Mouse (Mus musculus) C2C12 (cell line): ENCODE data around the gene Ccnjl. TPM values are rescaled to one million over a fixed set of nuclear protein-coding genes. Genes with fewer than 3 reads are reported as not detected.

Experiments
- H3K27me3 ChIP-seq: one replicate; pipeline ENCODE4 v1.6.1; 2011; ENCODE audit not compliant: control insufficient read depth, insufficient read depth, insufficient read length
- H3K36me3 ChIP-seq: one replicate; pipeline ENCODE4 v1.6.1; 2011; ENCODE audit not compliant: control insufficient read depth, insufficient read depth
- H3K4me3 ChIP-seq: one replicate; pipeline ENCODE4 v1.5.1; 2011; ENCODE audit warnings: mild to moderate bottlenecking, control low read depth; ENCODE audit not compliant: poor library complexity, insufficient read depth, severe bottlenecking
- H3K79me2 ChIP-seq: one replicate; pipeline ENCODE4 v1.6.1; 2011; ENCODE audit not compliant: control insufficient read depth, insufficient read depth
- H3K79me3 ChIP-seq: one replicate; pipeline ENCODE4 v1.6.1; 2011; ENCODE audit warnings: low read depth, control low read depth
- H3ac ChIP-seq: one replicate; pipeline ENCODE3; 2011; ENCODE audit warnings: low read depth; ENCODE audit not compliant: control insufficient read depth, insufficient read length
- CEBPB ChIP-seq: IDR thresholded peaks from one replicate; pipeline ENCODE4 v1.6.1; 2011; ENCODE audit warnings: low read depth, mild to moderate bottlenecking, control low read depth, moderate library complexity
- CTCF ChIP-seq: IDR thresholded peaks from one replicate; pipeline ENCODE4 v1.5.1; 2011; ENCODE audit not compliant: control insufficient read depth, insufficient read depth, insufficient read length
- FOSL1 ChIP-seq: IDR thresholded peaks from one replicate; pipeline ENCODE4 v1.8.0; 2011; ENCODE audit warnings: mild to moderate bottlenecking, low read length; ENCODE audit not compliant: poor library complexity, insufficient read depth, severe bottlenecking
- MAX ChIP-seq: IDR thresholded peaks from one replicate; pipeline ENCODE4 v1.6.1; 2011; ENCODE audit warnings: mild to moderate bottlenecking, control low read depth
- MYOD1 ChIP-seq: IDR thresholded peaks from one replicate; pipeline ENCODE4 v1.6.1; 2011; ENCODE audit warnings: low read depth; ENCODE audit not compliant: control insufficient read depth, insufficient read length
- MYOG ChIP-seq: IDR thresholded peaks from one replicate; pipeline ENCODE4 v1.6.1; 2011; ENCODE audit not compliant: control insufficient read depth, insufficient read length; ENCODE audit errors: extremely low read depth
- USF1 ChIP-seq: IDR thresholded peaks from one replicate; pipeline ENCODE4 v1.6.1; 2011; ENCODE audit warnings: low read depth, mild to moderate bottlenecking, control low read depth, moderate library complexity
- polyA plus RNA-seq: library from polyadenylated mRNA; unstranded; fragments of >200 nt; fragmentation: generic; extraction: Trizol; gene quantifications from one replicate; pipeline ENCODE4 v1.2.1, GENCODE M21; 2012; ENCODE audit warnings: missing spikeins

The Ccnjl gene
- polyA plus RNA-seq, 1 experiment: 0.11 TPM

DNA sequence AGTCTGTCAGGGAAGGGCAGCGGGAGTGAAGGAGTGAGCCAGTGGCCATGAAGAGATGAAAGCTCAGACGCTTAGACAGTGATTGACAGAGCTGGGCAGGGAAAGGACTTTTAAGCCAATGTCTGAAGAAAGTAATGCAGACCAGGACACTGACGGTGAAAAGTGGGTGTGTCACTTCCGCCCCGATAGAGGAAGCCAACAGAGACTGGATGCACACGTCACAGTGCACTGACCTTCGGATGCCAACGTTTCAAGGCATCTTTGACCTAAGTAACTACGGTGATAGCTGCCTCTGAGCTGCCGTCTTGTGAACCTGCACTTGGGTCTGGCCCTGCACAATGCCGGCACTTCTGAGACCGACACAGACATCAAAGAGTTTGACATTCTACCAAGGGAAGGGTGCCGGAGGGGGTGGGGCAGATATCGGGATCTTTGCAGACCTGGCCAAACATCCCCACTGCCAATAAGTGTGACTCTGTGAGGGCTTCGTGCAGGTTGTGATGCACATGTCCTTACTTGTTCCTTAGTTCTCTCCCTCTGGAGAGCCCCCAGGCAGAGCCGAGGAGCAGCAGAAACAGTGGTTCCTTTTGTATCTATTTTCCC, 17.4 kb downstream of the Ccnjl start:
- no peak overlapping the region for H3ac ChIP-seq
- TF ChIP-seq USF1 (no peak), FOSL1 (no peak), MYOD1 (no peak), CTCF (no peak)
- no peak overlapping the region for H3K4me3 ChIP-seq
- no peaks in the 10 kb centered on the region for H3K79me3 ChIP-seq
- H3K27me3 ChIP-seq: no peaks in the 10 kb centered on the region
- H3K36me3 ChIP-seq: no peaks in the 10 kb centered on the region
- no peaks in the 10 kb centered on the region for H3K79me2 ChIP-seq

DNA sequence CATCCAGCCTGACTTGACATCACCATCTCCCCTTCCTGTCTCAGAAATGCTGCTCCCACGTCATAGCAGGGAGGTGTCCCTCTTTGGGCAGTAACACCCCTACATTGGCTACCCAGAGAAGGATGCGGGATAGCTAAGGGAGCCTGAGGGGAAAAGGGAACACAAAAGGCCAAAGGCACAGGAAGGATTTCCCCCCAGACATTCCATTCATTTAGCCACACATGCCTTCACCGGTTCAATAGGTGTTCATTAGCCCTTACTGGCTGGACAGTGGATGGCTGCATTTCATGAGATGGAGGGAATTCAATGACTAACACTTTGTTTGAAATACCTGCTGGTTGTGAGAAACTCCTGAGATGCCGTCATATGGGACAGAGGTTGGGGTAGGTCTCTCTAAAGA, 18.1 kb downstream of the Ccnjl start:
- Histone ChIP-seq H3K27me3 (no peaks in the 10 kb centered on the region), H3K79me2 (no peaks in the 10 kb centered on the region), H3K79me3 (no peaks in the 10 kb centered on the region), H3K36me3 (no peaks in the 10 kb centered on the region), H3K4me3 (no peak overlapping the region), H3ac (no peak overlapping the region)
- TF ChIP-seq MAX: no peak
- no peak for TF ChIP-seq MYOD1
- TF ChIP-seq CEBPB: no peak
- no peak for TF ChIP-seq FOSL1
- TF ChIP-seq MYOG: no peak
- TF ChIP-seq CTCF: no peak
- TF ChIP-seq USF1: no peak

GRCm38 (mm10) chr11:43548148-43548547, 19.6 kb downstream of the Ccnjl start:
- no peak overlapping the region for H3K4me3 ChIP-seq
- no peaks in the 10 kb centered on the region for H3K79me3 ChIP-seq
- H3ac ChIP-seq: no peak overlapping the region
- H3K79me2 ChIP-seq: no peaks in the 10 kb centered on the region
- TF ChIP-seq MAX (no peak), CEBPB (no peak), MYOD1 (no peak), FOSL1 (no peak), CTCF (no peak), MYOG (no peak), USF1 (no peak)
- H3K27me3 ChIP-seq: no peaks in the 10 kb centered on the region
- no peaks in the 10 kb centered on the region for H3K36me3 ChIP-seq

DNA sequence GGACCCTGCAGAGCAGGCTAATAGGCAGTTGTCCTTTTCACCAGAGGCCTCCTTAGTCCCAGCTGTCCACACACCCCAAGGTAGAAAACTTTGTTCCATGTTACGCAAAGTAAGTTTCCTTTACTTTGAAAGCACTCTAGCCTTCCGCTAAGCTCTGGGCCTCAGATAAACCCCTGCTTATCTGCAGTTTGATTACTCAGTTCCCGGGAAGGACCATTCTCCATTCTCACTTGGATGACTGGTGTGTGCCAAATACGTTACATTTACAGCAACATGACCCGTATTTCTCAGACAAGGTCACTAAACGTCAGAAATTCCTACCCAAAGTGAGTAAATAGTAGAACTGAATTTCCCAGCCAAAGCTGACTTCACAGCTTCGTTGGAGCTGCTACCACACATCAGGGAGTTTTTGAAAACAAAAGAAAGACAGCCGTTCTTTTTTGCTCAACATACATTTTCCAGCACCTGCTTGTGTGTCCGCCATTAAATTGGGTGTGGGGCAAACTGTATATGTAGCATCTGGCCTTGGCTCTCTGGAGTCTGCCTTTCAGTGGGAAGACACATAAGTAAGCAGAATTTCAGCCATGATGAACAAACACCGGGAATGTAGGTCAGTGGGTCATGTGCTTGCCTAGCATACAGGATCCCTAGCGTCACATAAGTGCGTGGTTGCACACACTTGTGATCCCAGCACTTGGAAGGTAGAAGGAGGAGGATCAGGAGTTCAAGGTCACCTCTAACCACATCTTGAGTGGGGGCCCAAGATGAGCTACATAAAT, 20.3 kb downstream of the Ccnjl start:
- Histone ChIP-seq H3K79me3 (no peaks in the 10 kb centered on the region), H3ac (no peak overlapping the region), H3K27me3 (no peaks in the 10 kb centered on the region), H3K79me2 (no peaks in the 10 kb centered on the region), H3K4me3 (no peak overlapping the region), H3K36me3 (no peaks in the 10 kb centered on the region)
- TF ChIP-seq MAX (no peak), MYOG (no peak)

- TF ChIP-seq CTCF (no peak), USF1 (no peak), MAX (no peak), FOSL1 (no peak), MYOG (no peak), MYOD1 (no peak), CEBPB (no peak)
- H3K79me3 ChIP-seq: no peaks in the 10 kb centered on the region
- H3K27me3 ChIP-seq: no peaks in the 10 kb centered on the region
- H3K79me2 ChIP-seq: no peaks in the 10 kb centered on the region
- no peak overlapping the region for H3ac ChIP-seq
- no peak overlapping the region for H3K4me3 ChIP-seq
- no peaks in the 10 kb centered on the region for H3K36me3 ChIP-seq
Observed at GRCm38 (mm10) chr11:43549701-43550100, 21.1 kb downstream of the Ccnjl start.

- H3K4me3 ChIP-seq: no peak overlapping the region
- no peaks in the 10 kb centered on the region for H3K79me2 ChIP-seq
- no peaks in the 10 kb centered on the region for H3K27me3 ChIP-seq
- no peak for TF ChIP-seq MYOG
- no peaks in the 10 kb centered on the region for H3K36me3 ChIP-seq
- H3K79me3 ChIP-seq: no peaks in the 10 kb centered on the region
- no peak overlapping the region for H3ac ChIP-seq
Observed at GRCm38 (mm10) chr11:43551756-43552155, 23.2 kb downstream of the Ccnjl start.
